Mouse (Mus musculus) layer of hippocampus, adult 18-20 months (tissue): Measurements from ENCODE around the gene Pax2. TPM values are rescaled to one million over a fixed set of nuclear protein-coding genes. Genes with fewer than 3 reads are reported as not detected.
"Not testable (repeated sequence)": the region's sequence is repeated elsewhere in the genome, so short reads cannot be mapped to it uniquely, and the experiment has no call there.

Experiments used
- DNase-seq, 2 experiments: peaks; one replicate each; pipeline ENCODE4 v3.0.0; 2022; ENCODE audit warnings: low spot score in 2 of 2
- total RNA-seq, 2 experiments: library from RNA; stranded (reverse); gene quantifications; 2 replicates each; pipeline ENCODE4 v1.2.3; 2021

Pax2 gene
- total RNA-seq, 2 experiments from 2014 or later: 0.48 to 0.50 TPM

DNA sequence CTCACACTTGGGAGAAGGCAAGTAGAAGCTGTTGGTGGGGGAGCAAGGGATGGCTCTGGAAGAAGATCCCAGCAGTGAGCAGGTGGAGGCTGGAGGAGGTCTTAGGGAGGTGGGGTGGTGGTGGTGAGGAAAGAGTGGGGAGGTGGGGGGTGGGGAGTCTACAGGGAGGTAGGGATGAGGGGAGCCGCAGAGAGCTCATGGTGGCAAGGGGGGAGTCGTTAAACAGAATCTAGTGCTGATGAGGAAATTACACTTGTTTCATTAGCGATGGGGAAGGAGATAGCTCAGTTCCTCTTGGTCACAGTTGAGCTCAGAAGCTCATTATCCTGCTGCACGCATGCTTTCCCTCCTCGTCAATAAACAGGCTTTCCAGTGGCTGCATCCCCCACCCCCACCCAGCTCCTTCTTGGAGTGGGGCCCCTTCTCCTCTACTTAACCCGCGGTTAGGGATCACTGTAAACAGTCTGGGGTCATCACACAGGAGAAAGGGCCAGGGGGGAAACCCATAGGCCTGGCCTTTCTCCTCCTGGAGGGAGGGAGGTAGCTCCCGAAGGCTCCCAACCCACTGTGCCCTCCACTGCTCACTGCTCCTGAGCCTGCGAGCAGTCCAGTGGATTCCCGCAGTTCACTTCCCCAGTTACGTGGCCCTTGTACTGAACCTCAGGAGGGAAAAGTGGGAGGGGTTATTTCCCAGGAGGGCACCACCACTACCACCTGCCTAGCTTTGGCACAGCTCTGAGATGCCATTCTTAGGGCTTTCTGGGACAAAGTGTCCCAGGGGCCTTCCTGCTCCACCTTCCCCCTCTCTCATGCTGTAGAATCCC is 78.6 kb downstream of the Pax2 start:
- DNase-seq: no peak

DNA sequence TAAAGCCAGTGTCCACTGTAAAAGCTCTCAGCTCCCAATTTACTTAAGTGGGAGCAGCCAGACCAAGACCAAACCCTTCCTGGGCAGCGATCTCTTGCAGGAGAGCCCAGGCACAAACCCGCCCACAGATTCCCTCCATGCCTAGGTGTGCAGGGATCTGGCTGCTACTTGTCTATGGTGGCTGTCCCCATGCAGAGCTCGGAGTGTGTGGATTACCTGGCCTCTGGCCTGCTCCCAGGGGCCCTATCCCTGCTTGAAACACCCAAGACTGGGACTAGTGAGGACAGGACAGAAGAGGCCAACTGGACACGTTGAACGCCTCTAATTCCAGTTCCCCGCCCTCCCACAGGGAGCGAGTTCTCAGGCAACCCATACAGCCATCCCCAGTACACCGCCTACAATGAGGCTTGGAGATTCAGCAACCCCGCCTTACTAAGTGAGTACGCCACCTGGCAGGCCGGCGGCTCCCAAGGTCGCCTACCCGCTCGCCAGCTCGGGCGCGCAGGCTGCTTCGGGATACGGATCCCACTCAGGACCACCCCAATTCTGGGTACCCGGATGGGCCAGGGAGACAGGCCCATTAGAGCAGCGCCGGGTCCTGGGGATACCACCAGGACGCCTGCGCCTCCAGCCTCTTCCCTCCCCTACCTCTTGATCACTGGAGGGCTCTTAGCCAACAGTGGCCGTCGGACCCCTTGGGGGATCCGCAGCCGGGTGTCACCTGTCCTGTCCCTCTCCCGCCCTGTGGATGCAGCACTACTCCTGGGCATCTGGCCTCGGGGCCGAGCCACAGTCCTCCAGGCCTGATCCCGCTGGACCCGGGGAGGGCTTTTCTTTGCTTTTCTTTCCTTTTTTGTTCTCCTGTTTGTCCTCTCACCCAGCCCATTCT is 79.4 kb downstream of the Pax2 start:
- peak in 1 of 2 experiments; percentile 37 for DNase-seq

DNA sequence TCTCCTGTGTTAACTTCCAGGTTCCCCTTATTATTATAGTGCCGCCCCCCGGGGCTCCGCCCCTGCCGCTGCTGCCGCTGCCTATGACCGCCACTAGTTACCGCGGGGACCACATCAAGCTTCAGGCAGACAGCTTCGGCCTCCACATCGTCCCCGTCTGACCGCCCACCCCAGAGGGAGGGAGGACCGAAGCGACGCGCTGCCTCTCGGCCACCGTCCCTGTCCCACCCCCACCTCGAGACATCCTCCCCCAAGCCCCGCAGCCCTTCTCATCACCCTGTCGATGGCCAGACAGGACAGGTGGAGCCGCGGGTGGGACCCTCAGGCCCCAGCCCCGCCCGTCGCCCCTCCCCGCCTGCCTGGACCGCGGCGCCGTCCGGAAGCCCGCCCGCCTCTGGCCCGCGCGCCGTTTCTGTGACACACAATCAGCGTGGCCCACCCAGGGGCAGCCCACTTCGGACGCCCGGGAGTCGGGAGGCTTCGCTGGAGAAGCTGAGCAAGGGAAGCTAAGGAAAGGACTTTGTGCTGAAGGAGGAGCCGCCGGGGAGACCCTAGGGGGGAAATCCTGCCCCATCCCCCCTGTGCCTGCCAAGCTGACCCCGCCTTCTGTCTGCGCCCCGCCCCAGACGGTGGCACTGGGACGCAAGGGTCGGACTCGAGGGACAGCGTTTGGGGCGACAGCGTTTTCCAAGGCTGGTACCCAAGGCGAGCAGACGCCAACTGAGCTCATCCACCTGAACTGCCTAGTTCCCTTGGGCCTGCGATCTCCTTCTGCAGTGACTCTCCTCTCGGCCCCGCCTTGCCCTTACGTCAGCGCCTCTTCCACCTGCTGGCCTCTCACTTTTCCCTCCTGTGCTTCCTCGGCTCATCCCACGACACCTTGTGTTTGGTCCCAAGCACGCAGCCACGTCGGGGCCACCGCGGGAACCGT is 80.4 kb downstream of the Pax2 start:
- peak; percentile 15 to 20 for DNase-seq

DNA sequence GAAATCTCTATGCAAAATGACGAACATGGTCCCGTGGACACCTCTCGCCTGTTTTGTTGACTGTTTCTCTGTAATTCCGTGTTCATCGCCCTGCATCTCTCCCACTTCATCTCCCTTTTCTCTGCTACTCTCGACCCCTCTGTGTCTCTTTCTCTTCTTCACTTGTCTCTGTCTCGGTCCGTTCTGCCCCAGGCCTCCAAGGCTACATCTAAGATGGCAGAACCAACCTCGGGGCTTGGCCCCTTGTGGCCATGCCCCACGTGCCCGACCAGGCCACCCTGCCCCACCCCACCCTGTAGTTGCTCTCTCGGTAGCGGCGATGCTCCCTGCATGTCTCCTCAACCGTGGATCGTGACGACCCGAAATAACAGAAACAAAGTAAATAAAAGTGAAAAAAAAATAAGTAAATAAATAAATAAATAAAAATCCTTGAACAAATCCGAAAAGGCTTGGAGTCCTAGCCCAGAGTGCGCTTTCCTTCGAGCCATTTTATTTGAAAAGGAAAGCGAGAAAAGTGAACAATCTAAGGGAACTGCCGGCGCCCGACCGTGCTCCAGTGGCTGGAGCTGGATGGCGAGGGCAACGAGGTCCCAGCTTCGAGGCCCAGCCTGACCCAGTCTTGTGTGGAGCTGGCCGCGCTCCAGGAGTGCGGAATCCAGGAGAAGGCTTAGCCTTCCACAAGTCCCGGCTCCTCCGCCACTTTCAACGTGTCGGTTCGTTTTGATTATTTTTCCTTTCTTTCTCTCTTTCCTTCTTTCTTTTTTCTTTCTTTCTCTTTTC is 81.8 kb downstream of the Pax2 start:
- no peak for DNase-seq

DNA sequence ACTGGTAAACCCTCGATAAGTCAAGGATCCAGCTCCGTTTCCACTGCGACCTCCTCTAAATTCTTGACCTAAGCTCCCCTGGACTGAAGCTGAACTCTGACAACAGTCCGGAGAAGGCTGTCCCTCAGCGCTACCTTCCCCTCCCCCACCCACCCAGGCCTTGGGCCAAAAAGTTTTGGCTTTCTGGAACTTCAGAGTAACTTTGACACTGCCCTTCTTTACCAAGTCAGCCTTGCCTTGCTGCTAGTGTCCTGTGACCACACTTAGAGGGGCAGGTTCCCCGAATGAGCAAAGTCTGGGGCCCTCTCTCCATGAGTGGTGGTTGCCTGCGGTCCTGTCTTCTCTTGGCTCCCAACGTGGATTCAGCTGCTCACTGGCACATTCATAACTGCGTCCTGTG is 82.5 kb downstream of the Pax2 start:
- no peak for DNase-seq

DNA sequence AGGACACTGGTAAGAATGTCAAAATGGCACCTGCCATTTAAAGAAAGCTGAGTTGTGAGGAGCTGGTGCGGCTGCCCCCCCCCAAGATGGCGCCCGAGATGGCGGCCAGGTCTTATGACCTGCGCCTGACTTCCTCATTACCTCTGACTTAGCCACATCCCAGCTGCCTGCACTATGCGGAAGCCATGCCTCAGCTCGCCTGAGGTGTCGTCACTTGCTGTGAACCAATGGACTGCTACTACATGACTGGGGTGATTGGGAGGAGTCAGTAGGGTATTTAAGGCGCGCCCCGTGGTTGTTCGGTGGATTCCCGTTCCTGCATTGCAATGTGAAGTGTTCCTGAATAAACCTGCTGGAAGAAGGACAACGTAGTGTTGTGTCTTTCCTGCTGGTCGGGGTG is 86.8 kb downstream of the Pax2 start:
- not testable (repeated sequence) for DNase-seq

DNA sequence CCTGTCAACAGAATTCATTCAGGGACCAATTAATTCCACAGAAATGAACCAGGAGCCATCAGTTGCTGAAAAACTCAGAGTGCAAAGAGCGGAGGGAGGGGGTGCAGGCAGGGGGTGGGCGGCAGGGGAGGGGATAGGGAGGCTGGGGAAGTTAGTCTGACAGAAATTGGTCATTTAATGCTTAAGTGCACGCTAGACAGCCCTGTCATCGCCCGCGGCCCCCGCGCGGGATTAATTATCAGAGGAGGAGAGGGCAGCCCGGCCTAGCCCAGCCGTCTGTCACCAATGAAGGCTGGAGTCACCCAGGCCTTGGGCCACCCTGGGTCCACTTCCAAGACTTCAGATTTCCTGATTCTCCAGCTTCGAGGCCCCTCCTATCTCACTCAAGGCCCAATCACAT is 93.6 kb downstream of the Pax2 start:
- DNase-seq: no peak

DNA sequence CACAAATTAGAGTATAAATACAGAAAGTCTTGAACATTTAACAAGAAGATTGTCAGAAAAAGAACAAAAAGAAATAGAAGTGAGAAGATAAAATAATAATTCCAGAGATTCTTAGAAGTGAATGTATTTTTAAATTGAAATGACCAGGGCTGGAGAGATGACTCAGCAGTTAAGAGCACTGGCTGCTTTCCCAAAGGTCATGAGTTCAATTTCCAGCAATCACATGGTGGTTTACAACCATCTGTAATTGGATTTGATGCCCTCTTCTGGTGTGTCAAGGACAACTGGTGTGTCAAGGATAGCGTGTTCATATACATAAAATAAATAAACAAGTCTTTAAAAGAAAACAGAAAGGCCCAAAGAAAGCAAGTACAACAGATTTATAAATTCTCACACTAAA is 102.8 kb downstream of the Pax2 start:
- DNase-seq: no peak

DNA sequence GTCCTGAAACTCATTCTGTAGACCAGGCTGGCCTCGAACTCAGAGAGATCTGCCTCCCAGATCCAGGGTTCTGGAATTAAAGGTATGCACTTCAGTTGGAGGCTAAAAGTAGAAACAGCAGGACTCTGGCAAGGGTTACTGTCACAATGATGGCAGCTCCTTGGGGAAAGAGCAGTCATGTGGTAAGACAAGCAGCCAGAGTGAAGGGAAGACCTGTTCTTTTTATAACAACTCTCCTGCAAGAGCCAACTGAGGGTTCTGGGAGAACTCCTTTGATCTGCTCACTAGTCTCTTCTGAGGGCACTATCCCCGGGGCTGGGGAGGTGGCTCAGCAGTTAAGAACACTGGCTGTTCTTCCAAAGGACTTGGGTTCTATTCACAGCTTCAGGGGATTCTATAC is 112.9 kb downstream of the Pax2 start:
- no peak for DNase-seq

DNA sequence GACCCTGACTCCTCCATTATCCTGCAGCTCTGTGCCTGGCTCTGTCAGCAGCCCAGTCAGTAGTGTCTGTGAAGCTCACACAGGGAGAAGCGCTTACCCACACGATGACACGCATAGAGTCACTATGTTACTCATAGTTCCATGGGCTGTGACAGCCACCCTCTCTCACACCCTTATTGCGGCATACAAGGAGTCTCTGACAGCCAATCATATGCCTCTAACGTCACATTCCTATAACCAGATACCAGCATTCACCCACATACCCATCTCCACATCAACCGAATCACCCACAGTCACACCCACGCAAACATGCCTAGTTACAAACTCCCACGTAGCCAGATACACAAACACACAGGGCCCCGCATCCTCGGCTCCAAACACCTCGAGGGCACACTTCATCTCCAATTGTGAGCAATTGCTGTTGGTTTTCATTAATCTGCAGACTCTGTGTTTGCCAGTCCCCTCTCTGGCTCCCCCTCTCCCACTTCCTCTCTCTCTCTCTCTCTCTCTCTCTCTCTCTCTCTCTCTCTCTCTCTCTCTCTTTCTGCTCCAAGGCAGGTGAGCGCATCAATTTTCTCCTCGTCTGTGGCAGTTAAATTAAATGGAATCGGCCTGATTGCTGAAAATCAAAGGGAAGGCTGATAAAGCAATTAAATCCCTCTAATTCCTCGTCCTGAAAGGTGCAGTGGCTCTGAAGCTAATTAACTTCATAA is 118.5 kb downstream of the Pax2 start:
- peak; percentile 39 to 68 for DNase-seq

DNA sequence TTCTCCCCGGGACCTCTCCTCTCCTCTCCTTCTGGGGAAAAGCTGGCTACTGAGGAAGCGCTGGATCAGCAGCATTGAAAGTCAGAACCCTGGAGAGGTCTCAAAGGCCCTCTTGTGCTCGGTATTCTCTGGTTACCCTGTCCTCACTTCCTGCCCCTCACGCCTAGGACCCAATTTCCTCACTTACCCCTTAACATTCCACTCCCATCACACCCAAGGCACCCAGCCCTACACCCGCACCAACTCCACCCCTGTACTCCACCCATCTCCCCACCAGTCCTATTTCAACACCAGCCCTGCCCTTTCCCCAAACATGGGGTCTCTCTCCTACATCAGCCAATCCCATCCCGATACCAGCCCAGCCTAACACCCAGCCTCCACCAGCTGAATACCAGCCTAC is 119.1 kb downstream of the Pax2 start:
- no peak for DNase-seq

DNA sequence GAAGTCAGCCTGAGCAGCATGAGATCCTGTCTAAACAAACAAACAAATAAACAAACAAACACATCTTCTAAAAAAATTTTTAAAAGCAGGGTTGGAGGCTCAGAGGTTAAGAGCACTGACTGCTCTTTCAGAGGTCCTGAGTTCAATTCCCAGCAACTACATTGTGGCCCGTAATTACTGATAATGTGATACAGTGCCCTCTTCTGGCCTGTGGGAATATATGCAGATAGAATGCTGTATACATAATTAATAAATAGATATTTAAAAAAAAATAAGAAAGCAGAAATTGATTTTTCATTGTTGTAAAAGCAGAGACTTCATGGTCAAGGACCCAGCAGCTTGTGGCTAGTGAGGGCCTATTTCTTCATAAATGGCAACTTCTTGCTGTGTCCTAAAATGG is 119.9 kb downstream of the Pax2 start:
- DNase-seq: no peak

DNA sequence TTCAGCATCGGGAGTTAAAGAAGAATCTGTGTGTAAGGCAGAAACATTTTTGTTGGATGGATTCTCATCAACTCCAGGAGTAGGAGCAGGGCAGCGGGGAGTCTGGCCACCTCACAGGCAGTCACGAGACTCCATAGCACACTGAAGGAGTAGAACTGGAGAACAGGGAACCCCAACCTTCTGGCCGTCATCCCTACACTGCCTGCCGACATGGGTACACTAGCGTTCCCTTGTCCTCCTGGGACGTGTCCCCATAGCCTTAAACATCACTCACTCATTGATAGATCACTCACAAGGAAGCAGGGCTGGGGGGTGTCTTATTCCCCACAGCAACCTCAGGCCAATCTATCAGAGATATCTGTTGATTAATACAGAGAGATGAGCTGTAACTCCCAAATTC is 120.7 kb downstream of the Pax2 start:
- no peak for DNase-seq

DNA sequence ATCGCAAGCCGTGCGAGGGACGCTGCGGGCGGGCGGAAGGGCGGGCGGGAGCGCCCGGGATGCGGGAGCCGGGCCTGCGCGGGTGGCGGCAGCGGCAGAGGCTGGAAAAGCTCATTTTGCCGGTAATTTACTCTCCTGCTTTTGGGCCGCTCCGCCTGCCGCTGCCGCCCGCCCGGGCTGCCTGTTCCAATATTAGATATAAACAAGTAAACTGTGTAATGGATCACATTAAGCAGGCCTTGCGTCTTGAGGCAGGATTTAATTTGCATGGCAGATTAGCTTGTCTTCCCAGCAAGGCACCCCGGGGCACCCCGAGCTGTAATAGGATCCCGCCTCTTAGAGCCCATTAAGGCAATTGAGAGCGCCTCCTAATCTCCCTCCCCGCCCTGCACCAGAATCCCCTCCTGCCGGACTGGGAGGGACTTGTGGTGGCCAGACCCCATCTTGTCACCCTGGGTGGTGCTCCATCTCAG is 126.7 kb downstream of the Pax2 start:
- no peak for DNase-seq

DNA sequence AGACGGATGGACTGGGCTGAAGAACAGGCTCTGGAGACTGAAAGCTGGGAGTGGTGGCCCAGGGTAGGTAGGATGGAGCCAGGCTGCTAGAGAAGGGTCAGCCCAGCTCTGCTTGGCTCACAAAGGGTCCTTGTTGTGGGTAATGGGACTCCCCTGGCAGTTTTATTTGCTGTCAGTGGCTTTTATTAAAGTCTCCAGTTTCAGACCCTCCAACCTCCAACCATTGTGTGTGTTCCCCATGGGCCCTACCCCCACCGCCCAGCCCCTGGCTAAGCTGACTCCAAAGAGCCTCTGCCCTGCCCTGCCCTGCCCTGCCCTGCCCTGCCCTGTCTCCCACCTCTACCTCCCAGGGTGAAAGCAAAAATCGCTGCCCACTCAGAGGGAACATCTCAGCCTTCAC is 128.5 kb downstream of the Pax2 start:
- no peak for DNase-seq

DNA sequence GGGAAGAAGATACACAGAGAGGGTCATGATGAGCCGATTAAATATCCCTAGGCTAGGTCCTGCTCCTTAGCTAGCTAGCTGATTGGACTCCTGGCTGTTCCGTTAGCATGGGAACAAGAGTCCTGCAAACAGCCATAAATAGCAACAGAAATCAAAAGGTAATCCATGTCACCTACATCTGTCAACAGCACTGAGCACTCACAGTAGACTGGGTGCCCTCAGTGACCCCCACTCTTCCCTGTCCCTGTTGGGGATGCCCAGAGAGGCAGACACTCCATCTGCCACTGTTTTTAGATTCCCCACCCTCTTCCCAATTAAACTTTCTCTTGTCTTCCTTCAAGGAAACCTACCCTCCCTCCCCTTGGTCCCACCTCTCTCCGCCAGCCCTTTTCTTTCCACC is 130.6 kb downstream of the Pax2 start:
- DNase-seq: no peak
